Mouse (Mus musculus) cerebellum, adult 2 months (tissue): ENCODE measurements around the gene Gdf15. TPM values are rescaled to one million over a fixed set of nuclear protein-coding genes. Genes with fewer than 3 reads are reported as not detected.

Experiments used
- DNase-seq, 2 experiments: peaks; one replicate each; pipeline ENCODE4 v3.0.0; 2021
- H3K27ac ChIP-seq: fragments of 200-500 bp; 2 replicates; pipeline ENCODE4 v1.5.1; 2012; ENCODE audit warnings: low read length, control low read depth, inconsistent platforms; ENCODE audit not compliant: insufficient read depth
- H3K27me3 ChIP-seq: fragments of 200-500 bp; 2 replicates; pipeline ENCODE4 v1.6.1; 2012; ENCODE audit warnings: inconsistent platforms, mild to moderate bottlenecking, low read length, moderate library complexity; ENCODE audit not compliant: control insufficient read depth, insufficient read depth
- H3K4me1 ChIP-seq: fragments of 200-500 bp; 2 replicates; pipeline ENCODE4 v1.6.1; 2011; ENCODE audit warnings: low read length; ENCODE audit not compliant: control insufficient read depth, insufficient read depth
- H3K4me3 ChIP-seq: fragments of 200-500 bp; replicated peaks from 2 replicates; pipeline ENCODE3; 2011; ENCODE audit warnings: mild to moderate bottlenecking, low read depth, low read length, control low read depth; ENCODE audit not compliant: insufficient read depth
- CTCF ChIP-seq: fragments of 200-500 bp; IDR thresholded peaks from 2 replicates; pipeline ENCODE4 v1.5.1; 2011; ENCODE audit warnings: low read depth, mild to moderate bottlenecking, control low read depth, low read length, moderate library complexity, borderline replicate concordance; ENCODE audit not compliant: insufficient read depth
- POLR2A ChIP-seq: fragments of 200-500 bp; IDR thresholded peaks from 2 replicates; pipeline ENCODE4 v1.6.1; 2011; ENCODE audit warnings: low read length, control low read depth, borderline replicate concordance; ENCODE audit not compliant: insufficient read depth
- whole genome bisulfite sequencing: fragments of 180-500 bp; shearing (Covaris S2); methylation state at CpG from one replicate; pipeline ENCODE4 v1.1.7; 2018; 5-methylcytosine and 5-hydroxymethylcytosine counted together
- polyA plus RNA-seq: library from polyadenylated mRNA; depleted of rRNA; stranded (reverse); fragments of >200 nt; gene quantifications from 2 replicates; pipeline ENCODE4 v1.2.3, GENCODE M21; 2012

The Gdf15 gene
- polyA plus RNA-seq, 1 experiment = 0.28 TPM

DNA sequence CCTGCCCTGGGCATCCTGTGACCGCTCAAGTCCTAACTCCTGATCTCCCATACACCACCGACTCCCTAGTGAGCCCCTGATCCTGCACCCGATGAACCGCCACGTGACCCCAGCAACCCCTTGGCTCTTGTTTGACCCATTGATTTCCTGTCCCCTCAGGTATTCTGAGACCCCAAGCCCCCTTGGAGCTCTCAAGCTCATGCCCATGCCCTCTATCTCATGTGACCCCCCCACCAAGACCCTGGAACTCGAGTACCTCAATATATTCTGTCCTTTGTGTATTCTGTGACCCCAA is 24.7 kb downstream of the Gdf15 start:
- Histone ChIP-seq H3K4me3 (peak overlapping the region; percentile 97), H3K27ac (peak overlapping the region; percentile 80; the same call in 1 of the 2 replicates), H3K27me3 (no peaks in the 10 kb centered on the region), H3K4me1 (peaks cover 13% of the 10 kb centered on the region)
- peak in 1 of 2 experiments; percentile 31 for DNase-seq
- no peak for TF ChIP-seq CTCF
- TF ChIP-seq POLR2A = no peak
- 12% methylated on average over 6 of the region's 6 CpGs for WGBS

GRCm38 (mm10) chr8:70606780-70607602 is 25.3 kb downstream of the Gdf15 start:
- peak in 1 of 2 experiments; percentile 49 for DNase-seq
- Histone ChIP-seq H3K4me3 (peak overlapping the region; percentile 97), H3K4me1 (peaks cover 13% of the 10 kb centered on the region), H3K27me3 (no peaks in the 10 kb centered on the region), H3K27ac (0 out of 2 replicates have a peak overlapping the region, but pooled peaks have one; percentile 80)
- no peak for TF ChIP-seq POLR2A
- no peak for TF ChIP-seq CTCF
- 46% methylated on average over 18 of the region's 18 CpGs for WGBS

DNA sequence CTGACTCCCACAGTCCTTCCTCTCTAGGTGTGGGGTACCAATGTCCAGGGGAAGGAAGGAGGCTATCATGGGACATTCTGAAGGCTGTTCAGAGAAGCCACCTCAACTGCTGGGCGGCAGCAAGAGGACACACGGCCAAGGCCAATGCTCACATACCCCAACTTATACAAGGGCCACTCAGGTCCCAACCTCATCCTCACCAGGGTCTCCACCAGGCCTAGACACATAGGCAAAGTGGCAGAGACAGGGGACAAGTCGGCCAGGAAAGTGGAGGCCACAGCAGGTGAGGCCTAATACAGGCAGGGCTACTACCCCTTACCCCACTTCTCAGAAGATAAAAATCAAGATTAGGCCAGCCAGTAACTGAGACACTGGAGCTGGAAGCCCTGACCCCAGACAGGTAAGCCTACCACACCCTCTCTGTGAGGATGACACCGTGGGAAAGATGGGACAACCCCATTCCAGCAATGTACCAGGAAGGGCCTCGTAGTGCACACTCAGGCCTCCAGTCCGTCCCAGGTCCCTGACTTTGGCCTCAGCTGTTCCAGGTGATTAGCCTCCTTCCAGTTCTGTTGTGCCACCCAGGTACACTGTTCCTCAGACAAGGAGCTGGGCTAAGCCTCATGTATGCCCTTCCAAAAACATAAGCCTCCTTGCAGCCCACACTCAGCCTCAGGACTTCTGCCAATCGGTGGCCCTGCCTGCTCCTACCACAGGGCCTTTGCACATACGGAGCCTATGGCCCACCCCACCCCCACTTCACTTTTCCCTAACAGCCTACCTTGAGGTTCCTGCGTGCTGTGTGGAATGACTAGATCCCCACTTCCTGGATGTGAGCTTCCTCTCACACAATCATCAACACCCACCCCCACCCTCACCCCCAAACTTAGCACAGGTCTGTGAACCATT is 26.1 kb downstream of the Gdf15 start:
- no peak for TF ChIP-seq CTCF
- Histone ChIP-seq H3K27me3 (no peaks in the 10 kb centered on the region), H3K27ac (no peak overlapping the region), H3K4me3 (no peak overlapping the region), H3K4me1 (peaks cover 13% of the 10 kb centered on the region)
- WGBS = 86% methylated on average over 9 of the region's 9 CpGs
- DNase-seq = no peak

DNA sequence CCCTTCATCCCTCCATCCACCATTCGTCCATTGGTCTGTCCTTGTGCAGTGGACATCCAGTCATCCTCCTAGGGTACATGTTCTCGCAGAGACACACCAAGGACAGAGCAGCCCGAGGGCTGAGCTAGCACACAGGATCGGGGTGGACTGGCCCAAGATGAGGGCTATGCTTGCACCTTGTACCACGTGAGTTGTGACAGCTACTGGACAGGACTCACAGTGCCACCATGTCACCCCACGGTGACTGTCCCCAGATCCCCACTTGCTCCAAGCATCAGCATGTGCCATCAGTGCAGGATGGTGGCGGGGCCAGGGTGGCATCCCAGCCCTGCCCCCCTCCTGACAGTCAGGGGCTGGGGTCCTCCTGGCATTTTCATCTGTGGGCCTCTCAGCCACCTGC is 27.7 kb downstream of the Gdf15 start:
- Histone ChIP-seq H3K4me1 (peaks cover 13% of the 10 kb centered on the region), H3K4me3 (no peak overlapping the region), H3K27me3 (no peaks in the 10 kb centered on the region), H3K27ac (no peak overlapping the region)
- TF ChIP-seq POLR2A = no peak
- no peak for TF ChIP-seq CTCF
- DNase-seq = peak in 1 of 2 experiments; percentile 16
- WGBS = 72% methylated on average over 7 of the region's 7 CpGs

DNA sequence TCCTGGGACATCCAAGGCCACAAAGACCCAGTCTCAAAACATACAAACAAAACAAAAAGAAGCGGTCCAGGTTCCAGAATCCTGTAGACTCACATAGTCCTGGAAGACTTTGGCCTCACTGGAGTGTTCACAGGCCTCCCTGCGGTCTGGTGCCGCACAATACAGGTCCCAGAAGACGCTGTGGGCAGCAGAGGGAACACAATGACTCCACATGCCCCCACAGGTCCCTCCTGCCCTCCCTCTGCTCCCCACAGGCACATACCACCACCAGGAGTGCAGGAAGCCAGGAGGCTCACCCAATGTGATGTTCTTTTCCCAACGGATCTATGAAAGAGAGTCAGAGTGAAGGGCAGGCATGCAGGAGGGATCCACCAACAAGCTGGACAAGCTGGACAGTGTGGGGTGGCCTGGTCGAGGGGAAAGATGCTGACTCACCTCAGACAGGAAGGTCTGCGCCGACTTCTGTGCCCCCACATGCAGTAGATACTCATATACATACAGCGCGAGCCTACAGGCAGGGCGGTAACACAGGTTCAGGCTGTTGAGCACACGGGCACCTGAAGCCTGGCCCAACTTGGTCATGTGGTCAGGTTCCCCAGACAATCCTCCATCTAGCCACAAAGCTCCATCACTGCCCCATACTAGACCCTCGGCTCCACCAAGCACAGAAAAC is 30.0 kb downstream of the Gdf15 start:
- H3K27me3 ChIP-seq = no peaks in the 10 kb centered on the region
- H3K4me3 ChIP-seq = no peak overlapping the region
- H3K27ac ChIP-seq = no peak overlapping the region
- TF ChIP-seq POLR2A (no peak), CTCF (no peak)
- H3K4me1 ChIP-seq = peaks cover 10% of the 10 kb centered on the region; the same call in 1 of the 2 replicates
- WGBS = 93% methylated on average over 13 of the region's 13 CpGs
- peak in 1 of 2 experiments; percentile 12 for DNase-seq

GRCm38 (mm10) chr8:70601271-70601649 is 31.0 kb downstream of the Gdf15 start:
- Histone ChIP-seq H3K4me1 (peaks cover 5% of the 10 kb centered on the region; the same call in 1 of the 2 replicates), H3K4me3 (no peak overlapping the region), H3K27ac (no peak overlapping the region), H3K27me3 (no peaks in the 10 kb centered on the region)
- 4% methylated on average over 26 of the region's 26 CpGs for WGBS
- no peak for TF ChIP-seq CTCF
- no peak for TF ChIP-seq POLR2A
- DNase-seq = peak; percentile 80 to 86

DNA sequence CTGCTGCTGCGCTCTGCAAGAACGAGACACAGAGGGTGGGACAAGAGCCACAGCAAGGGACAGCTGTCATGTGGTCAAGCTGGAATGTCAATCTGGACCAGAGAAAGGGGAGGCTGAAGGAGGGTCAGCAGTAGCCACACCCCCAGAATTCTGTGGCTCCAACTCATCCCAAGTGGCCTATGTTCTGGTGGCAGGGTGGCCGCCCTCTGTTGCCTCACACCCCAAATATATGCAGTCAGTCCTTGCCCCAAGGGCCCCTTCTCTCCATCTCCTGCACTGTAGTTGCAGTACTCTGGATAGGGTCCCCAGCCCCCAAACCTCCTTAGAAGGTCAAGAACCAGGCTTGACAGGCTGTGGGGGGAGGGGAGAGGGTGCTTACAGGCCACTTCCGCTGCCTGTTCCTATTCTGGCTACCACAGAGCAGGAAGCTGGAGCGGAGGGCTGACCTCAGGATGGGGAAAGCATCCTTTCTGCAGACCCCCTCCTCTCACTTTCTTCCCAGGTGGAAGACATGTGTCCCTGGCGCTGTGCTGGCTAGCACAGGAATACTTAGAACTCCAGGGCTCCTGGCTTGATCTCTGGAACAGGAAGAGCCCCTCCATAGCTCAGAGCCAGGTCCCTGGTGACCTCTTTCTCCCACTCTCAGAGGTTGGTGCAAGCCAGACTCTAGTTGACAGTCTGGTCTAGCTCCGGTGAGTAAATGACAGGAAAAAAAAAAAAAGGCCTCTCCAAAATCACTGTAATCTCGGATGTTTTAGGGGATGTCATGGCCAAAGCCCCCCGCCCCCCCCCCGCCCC is 31.6 kb downstream of the Gdf15 start:
- Histone ChIP-seq H3K4me1 (peaks cover 5% of the 10 kb centered on the region; the same call in 1 of the 2 replicates), H3K4me3 (no peak overlapping the region)
- WGBS = 33% methylated on average over 10 of the region's 10 CpGs

More for the DNA sequence above, 31.6 kb downstream of the Gdf15 start:
- TF ChIP-seq CTCF (no peak), POLR2A (no peak)
- Histone ChIP-seq H3K27me3 (no peaks in the 10 kb centered on the region), H3K27ac (no peak overlapping the region)
- peak in 1 of 2 experiments; percentile 31 for DNase-seq
